Mouse (Mus musculus): Measurements from ENCODE around the gene Galnt6. TPM values are rescaled to one million over a fixed set of nuclear protein-coding genes. Genes with fewer than 3 reads are reported as not detected.

Galnt6 gene
- polyA plus RNA-seq, 1 experiment from 2014 or later, result 0.22 TPM

DNA sequence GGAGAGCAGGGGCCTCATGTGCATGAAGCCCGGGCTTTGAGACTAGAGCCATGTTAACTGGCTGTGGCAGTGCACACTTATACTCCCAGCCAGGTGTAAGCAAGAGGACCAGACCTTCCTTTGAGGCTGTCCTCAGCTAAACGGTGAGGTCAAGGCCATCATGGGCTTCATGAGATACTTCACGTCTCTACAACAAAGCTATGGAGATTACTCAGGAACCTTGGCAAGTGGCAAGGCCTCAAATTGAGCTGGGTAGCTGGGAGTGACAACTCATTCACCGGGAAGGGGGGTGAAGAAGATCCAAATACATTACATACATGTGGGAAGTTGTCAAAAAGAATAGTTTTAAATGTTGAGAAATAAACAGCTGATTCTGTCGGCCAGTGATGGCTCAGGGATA, 68.4 kb downstream of the Galnt6 start:
- H3K9me3 ChIP-seq, result no peaks in the 10 kb centered on the region
- H3K9ac ChIP-seq, result no peak overlapping the region
- no peak for ATAC-seq (replicated peaks)
- H3K4me1 ChIP-seq, result peaks cover 7% of the 10 kb centered on the region
- no peaks in the 10 kb centered on the region for H3K36me3 ChIP-seq (replicated peaks)
- H3K27me3 ChIP-seq (replicated peaks), result no peaks in the 10 kb centered on the region
- no peak overlapping the region for H3K4me3 ChIP-seq
- H3K27ac ChIP-seq, result no peak overlapping the region
- no peak overlapping the region for H3K4me2 ChIP-seq
- 92% methylated on average over 5 of the region's 5 CpGs for WGBS

DNA sequence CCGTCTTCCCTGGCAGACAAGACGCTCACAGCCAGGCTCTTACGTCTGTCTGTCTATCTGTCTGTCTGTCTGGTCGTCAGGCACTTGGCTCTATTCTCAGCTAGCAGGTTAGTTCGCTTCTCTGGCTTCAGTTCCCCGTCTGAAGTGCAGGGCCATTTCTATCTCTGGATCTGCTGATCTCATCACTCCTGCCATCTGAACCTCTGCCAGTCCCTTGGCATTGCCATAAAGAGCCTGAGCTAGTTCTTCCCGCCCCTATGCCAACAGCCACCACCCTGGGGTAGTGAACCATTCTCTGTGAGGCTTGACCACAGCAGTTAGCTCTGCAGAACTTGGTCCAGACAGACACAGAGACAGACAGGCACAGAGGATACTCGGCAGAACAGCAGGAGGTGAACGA, 68.9 kb downstream of the Galnt6 start:
- no peaks in the 10 kb centered on the region for H3K9me3 ChIP-seq
- H3K4me3 ChIP-seq, result no peak overlapping the region
- no peaks in the 10 kb centered on the region for H3K27me3 ChIP-seq (replicated peaks)
- no peak overlapping the region for H3K27ac ChIP-seq
- H3K4me2 ChIP-seq, result no peak overlapping the region
- no peak for ATAC-seq (replicated peaks)
- no peak overlapping the region for H3K9ac ChIP-seq
- no peaks in the 10 kb centered on the region for H3K36me3 ChIP-seq (replicated peaks)
- peaks cover 2% of the 10 kb centered on the region; the same call in 1 of the 2 replicates for H3K4me1 ChIP-seq
- WGBS, result 86% methylated on average over 9 of the region's 9 CpGs

DNA sequence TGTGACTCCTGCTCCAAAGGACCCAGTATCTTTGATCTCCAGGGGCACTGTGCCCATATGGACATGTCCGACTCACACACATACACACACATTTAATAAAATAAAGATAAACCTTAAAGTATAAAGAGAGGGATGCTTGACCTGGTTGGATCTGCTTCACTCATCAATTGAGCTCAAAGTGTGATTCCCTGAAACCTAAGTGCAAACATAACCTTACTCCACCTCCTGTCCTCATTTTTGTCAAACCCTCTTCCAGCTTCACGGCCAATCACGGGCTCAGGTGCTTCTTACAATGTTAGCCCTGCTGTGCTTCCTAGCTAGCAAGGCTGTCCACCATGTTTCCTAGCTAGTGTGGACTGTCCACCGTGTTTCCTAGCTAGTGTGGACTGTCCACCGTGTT, 74.0 kb downstream of the Galnt6 start:
- Histone ChIP-seq H3K27me3 (replicated peaks) (no peaks in the 10 kb centered on the region), H3K4me3 (no peak overlapping the region)
- ATAC-seq (replicated peaks), result no peak

DNA sequence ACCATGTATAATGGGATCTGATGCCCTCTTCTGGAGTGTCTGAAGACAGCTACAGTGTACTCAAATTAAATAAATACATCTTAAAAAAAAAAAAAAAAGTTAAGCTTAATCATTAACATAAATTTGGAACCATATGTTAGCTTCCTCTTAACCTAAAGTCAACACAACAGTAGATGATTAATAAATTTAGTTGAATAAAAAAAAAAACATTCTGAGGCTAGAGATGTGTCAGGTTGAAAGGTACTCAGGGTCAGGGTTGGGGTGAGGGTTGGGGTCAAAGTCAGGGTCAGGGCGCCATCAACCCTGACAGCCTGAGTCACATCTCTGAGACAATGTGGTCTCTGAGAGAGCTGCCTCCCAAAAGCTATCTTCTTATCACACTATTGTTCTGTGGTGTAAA, 74.9 kb downstream of the Galnt6 start:
- ATAC-seq (replicated peaks), result no peak
- 100% methylated on average over 1 of the region's 1 CpGs for WGBS
- H3K4me1 ChIP-seq, result no peaks in the 10 kb centered on the region
- H3K27ac ChIP-seq, result no peak overlapping the region
- no peak overlapping the region for H3K4me3 ChIP-seq
- H3K9me3 ChIP-seq, result no peaks in the 10 kb centered on the region
- no peaks in the 10 kb centered on the region for H3K27me3 ChIP-seq (replicated peaks)
- no peaks in the 10 kb centered on the region for H3K36me3 ChIP-seq (replicated peaks)
- H3K4me2 ChIP-seq, result no peak overlapping the region
- H3K9ac ChIP-seq, result no peak overlapping the region

More for the DNA sequence above, 74.0 kb downstream of the Galnt6 start:
- no peak overlapping the region for H3K9ac ChIP-seq
- WGBS, result 84% methylated on average over 5 of the region's 5 CpGs
- no peaks in the 10 kb centered on the region for H3K9me3 ChIP-seq
- no peak overlapping the region for H3K27ac ChIP-seq
- no peaks in the 10 kb centered on the region for H3K36me3 ChIP-seq (replicated peaks)
- no peak overlapping the region for H3K4me2 ChIP-seq
- no peaks in the 10 kb centered on the region for H3K4me1 ChIP-seq

- no peaks in the 10 kb centered on the region for H3K9me3 ChIP-seq
- no peak overlapping the region for H3K27ac ChIP-seq
- H3K4me3 ChIP-seq, result no peak overlapping the region
- H3K36me3 ChIP-seq (replicated peaks), result no peaks in the 10 kb centered on the region
- ATAC-seq (replicated peaks), result no peak
- 89% methylated on average over 9 of the region's 9 CpGs for WGBS
- no peak overlapping the region for H3K9ac ChIP-seq
- no peaks in the 10 kb centered on the region for H3K4me1 ChIP-seq
- H3K27me3 ChIP-seq (replicated peaks), result no peaks in the 10 kb centered on the region
- H3K4me2 ChIP-seq, result no peak overlapping the region
Measured at GRCm38 (mm10) chr15:100651610-100652009, 77.6 kb downstream of the Galnt6 start.

DNA sequence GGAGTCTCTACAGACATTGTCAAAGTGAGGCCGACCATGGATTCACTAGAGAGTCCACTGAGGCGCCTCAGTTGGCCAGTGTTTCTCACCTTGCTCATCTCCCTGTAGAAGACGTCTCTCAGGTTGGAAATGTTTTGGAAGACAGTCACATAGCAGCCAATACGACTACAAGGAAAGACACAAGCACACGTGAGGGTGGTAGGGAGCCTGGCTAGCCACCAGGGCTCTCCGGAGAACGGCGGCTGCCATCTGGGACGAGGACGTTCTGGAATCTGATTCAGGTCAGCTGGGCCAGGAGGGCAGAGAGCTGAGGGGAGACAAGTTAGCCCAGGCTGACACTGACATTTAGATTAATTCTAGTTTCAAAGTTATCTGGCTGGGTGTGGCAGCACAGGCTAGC, 79.1 kb downstream of the Galnt6 start:
- Histone ChIP-seq H3K36me3 (replicated peaks) (no peaks in the 10 kb centered on the region), H3K9me3 (no peaks in the 10 kb centered on the region), H3K9ac (no peak overlapping the region), H3K4me2 (no peak overlapping the region), H3K4me3 (no peak overlapping the region), H3K4me1 (no peaks in the 10 kb centered on the region), H3K27ac (no peak overlapping the region), H3K27me3 (replicated peaks) (no peaks in the 10 kb centered on the region)
- WGBS, result 87% methylated on average over 10 of the region's 10 CpGs
- ATAC-seq (replicated peaks), result no peak

DNA sequence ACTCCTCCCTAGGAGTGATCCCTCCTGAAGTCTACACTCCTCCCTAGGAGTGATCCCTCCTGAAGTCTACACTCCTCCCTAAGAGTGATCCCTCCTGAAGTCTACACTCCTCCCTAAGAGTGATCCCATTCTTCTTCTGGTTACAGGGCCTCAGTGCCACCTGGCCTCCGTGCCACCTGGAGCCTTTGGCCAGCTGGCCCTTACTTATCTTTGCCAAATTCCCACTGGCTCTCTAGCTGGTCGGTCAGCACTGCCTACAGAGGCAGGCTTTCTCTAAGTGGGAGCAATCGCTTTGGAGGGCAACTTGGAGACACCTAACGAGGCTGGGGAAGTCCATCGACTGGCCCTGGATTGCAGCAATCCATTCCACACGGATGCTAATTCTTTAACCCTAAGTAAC, 83.0 kb downstream of the Galnt6 start:
- Histone ChIP-seq H3K27me3 (replicated peaks) (no peaks in the 10 kb centered on the region), H3K4me3 (no peak overlapping the region), H3K4me1 (no peaks in the 10 kb centered on the region), H3K9me3 (no peaks in the 10 kb centered on the region), H3K27ac (no peak overlapping the region), H3K4me2 (no peak overlapping the region), H3K36me3 (replicated peaks) (no peaks in the 10 kb centered on the region), H3K9ac (no peak overlapping the region)
- 84% methylated on average over 6 of the region's 6 CpGs for WGBS
- no peak for ATAC-seq (replicated peaks)

- no peaks in the 10 kb centered on the region for H3K36me3 ChIP-seq (replicated peaks)
- WGBS, result 93% methylated on average over 6 of the region's 7 CpGs
- ATAC-seq (replicated peaks), result no peak
- no peak overlapping the region for H3K4me3 ChIP-seq
- H3K9ac ChIP-seq, result no peak overlapping the region
- H3K4me2 ChIP-seq, result no peak overlapping the region
- H3K27ac ChIP-seq, result no peak overlapping the region
- no peaks in the 10 kb centered on the region for H3K4me1 ChIP-seq
- peaks cover 17% of the 10 kb centered on the region for H3K27me3 ChIP-seq (replicated peaks)
- no peaks in the 10 kb centered on the region for H3K9me3 ChIP-seq
Measured at GRCm38 (mm10) chr15:100642451-100642850, 86.7 kb downstream of the Galnt6 start.

Small RNA genes lying within 50 kb of the gene (microRNA-seq; reads per million reads assigned to microRNA genes)
- not detected for gene Mir6961

Other genes with a start within 250 kb of the Galnt6 start
- gene Csrnp2, start 233.9 kb downstream of the Galnt6 start, polyA plus RNA-seq (2015; fragmentation: Nextera tagmentation; extraction: Ambion mirVana), result 53.5 and 55.7 TPM in 2 replicates
- gene Tfcp2, start 177.4 kb downstream of the Galnt6 start, polyA plus RNA-seq (2015; fragmentation: Nextera tagmentation; extraction: Ambion mirVana), result 40.2 and 42.8 TPM in 2 replicates
- gene Pou6f1, start 129.4 kb downstream of the Galnt6 start, polyA plus RNA-seq (2015; fragmentation: Nextera tagmentation; extraction: Ambion mirVana), result 43.0 and 43.4 TPM in 2 replicates
- gene Dazap2, start 114.0 kb downstream of the Galnt6 start, polyA plus RNA-seq (2015; fragmentation: Nextera tagmentation; extraction: Ambion mirVana), result 127 and 130 TPM in 2 replicates
- gene Smagp, start 92.4 kb downstream of the Galnt6 start, polyA plus RNA-seq (2015; fragmentation: Nextera tagmentation; extraction: Ambion mirVana), result 4.0 and 4.9 TPM in 2 replicates
- 0.96 and 1.0 TPM in 2 replicates for gene Bin2, start 59.8 kb downstream of the Galnt6 start, polyA plus RNA-seq (2015; fragmentation: Nextera tagmentation; extraction: Ambion mirVana)
- 1.0 and 1.2 TPM in 2 replicates for gene Cela1, start 41.5 kb downstream of the Galnt6 start, polyA plus RNA-seq (2015; fragmentation: Nextera tagmentation; extraction: Ambion mirVana)
- gene Slc4a8, start 32.4 kb upstream of the Galnt6 start, polyA plus RNA-seq (2015; fragmentation: Nextera tagmentation; extraction: Ambion mirVana), result 28.7 and 33.0 TPM in 2 replicates
- 20.0 and 22.7 TPM in 2 replicates for gene Scn8a, start 140.5 kb upstream of the Galnt6 start, polyA plus RNA-seq (2015; fragmentation: Nextera tagmentation; extraction: Ambion mirVana)